Mouse (Mus musculus) testis, adult 2 months (tissue): Measurements from ENCODE around the gene Pcnx. TPM values are rescaled to one million over a fixed set of nuclear protein-coding genes. Genes with fewer than 3 reads are reported as not detected.
A peak's percentile ranks its signal among the peaks of the same experiment; 100 is the strongest.

Experiments
- H3K27ac ChIP-seq: fragments of 200-500 bp; 2 replicates; pipeline ENCODE4 v1.5.1; 2012; ENCODE audit warnings: low read depth, low read length; ENCODE audit not compliant: control insufficient read depth, insufficient read depth
- H3K27me3 ChIP-seq: fragments of 200-500 bp; 2 replicates; pipeline ENCODE4 v1.6.1; 2012; ENCODE audit warnings: mild to moderate bottlenecking, low read length, moderate library complexity; ENCODE audit not compliant: control insufficient read depth, insufficient read depth
- H3K36me3 ChIP-seq: fragments of 200-500 bp; 2 replicates; pipeline ENCODE4 v1.6.1; 2012; ENCODE audit warnings: mild to moderate bottlenecking, low read length; ENCODE audit not compliant: control insufficient read depth, insufficient read depth
- H3K4me1 ChIP-seq: fragments of 200-500 bp; 2 replicates; pipeline ENCODE4 v1.6.1; 2012; ENCODE audit warnings: low read length; ENCODE audit not compliant: control insufficient read depth, insufficient read depth
- H3K4me3 ChIP-seq: fragments of 200-500 bp; 2 replicates; pipeline ENCODE4 v1.5.1; 2012; ENCODE audit warnings: low read depth, mild to moderate bottlenecking, low read length, moderate library complexity, mixed read lengths; ENCODE audit not compliant: control insufficient read depth
- CTCF ChIP-seq: fragments of 200-500 bp; IDR thresholded peaks from 2 replicates; pipeline ENCODE4 v1.5.1; 2012; ENCODE audit warnings: low read depth, mild to moderate bottlenecking, inconsistent platforms, low read length, moderate library complexity; ENCODE audit not compliant: control insufficient read depth, insufficient read depth, insufficient replicate concordance
- POLR2A ChIP-seq: fragments of 200-500 bp; IDR thresholded peaks from 2 replicates; pipeline ENCODE4 v1.6.1; 2012; ENCODE audit warnings: low read depth, mild to moderate bottlenecking, inconsistent platforms, low read length, moderate library complexity; ENCODE audit not compliant: control insufficient read depth
- polyA plus RNA-seq: library from polyadenylated mRNA; depleted of rRNA; stranded (reverse); fragments of >200 nt; gene quantifications from 2 replicates; pipeline ENCODE4 v1.2.3, GENCODE M21; 2012

Gene Pcnx
- polyA plus RNA-seq, 1 experiment = 54.2 TPM

GRCm38 (mm10) chr12:81965416-81965815 is 105.6 kb downstream of the Pcnx start:
- Histone ChIP-seq H3K27ac (no peak overlapping the region), H3K4me3 (no peak overlapping the region), H3K36me3 (peaks cover 7% of the 10 kb centered on the region), H3K4me1 (no peaks in the 10 kb centered on the region), H3K27me3 (no peaks in the 10 kb centered on the region)
- no peak for TF ChIP-seq POLR2A
- no peak for TF ChIP-seq CTCF

DNA sequence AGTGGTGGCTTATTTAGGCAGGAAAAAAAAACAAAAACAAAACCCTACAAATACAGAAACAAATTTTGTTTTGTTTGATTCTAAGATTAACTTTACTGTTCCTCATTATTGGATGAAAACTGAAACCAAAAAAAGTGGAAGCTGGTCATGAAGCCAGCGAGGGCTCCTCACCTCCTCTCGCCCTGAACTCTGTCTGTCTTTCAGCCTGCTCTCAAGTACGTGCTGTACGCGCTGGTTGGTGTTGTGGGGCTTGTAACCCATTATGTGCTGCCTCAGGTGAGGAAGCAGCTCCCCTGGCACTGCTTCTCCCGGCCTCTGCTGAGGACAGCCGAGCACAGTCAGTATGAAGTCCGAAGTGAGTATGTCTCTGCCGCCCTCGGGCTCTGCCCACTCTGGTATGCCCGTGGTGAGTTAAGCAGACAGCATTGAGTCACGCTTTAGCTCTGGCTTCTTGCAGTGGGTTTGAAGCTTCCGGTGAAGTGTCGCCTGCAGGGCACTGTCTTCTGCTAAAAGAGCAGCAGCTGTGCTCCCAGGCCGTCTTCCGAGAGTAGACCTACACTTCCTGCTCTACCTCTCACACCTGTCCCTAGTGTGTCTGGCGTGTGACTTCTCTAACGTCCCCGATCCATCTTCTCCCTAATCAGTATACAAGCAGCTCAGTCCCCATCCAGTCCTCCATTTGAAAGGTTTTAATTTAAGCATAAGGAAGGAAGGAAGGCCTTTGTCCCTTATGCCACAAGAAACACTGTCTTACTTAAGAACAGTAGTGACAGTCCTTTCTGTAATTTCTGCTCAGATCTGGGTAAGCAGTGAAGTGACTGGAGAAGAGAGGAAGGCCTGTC is 111.4 kb downstream of the Pcnx start:
- peaks cover 12% of the 10 kb centered on the region for H3K36me3 ChIP-seq
- TF ChIP-seq CTCF (no peak), POLR2A (no peak)

DNA sequence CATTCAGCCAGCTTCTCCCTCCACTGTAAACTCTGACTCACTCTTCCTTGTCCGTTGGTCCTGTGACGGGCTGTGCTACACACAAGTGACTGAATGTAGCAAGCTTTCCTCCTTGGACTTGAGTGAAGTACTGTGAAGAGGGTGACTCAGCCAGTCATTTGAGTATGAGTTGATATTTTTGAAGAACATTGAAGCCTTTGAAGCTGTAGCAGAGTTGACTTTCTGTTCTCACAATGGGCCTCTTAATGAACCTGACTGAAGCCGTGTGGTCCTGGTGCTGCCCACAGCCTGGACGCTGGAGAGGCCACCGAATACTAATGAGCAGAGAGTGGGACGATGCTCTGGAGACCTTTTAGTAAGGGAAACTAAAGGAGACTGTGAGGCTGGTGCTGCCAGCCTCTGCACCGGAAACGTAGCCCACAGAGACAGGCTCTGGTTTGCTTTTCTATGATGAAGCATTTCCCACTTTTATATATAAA is 112.1 kb downstream of the Pcnx start:
- Histone ChIP-seq H3K36me3 (peaks cover 11% of the 10 kb centered on the region), H3K27me3 (no peaks in the 10 kb centered on the region), H3K27ac (no peak overlapping the region), H3K4me3 (no peak overlapping the region), H3K4me1 (no peaks in the 10 kb centered on the region)
- TF ChIP-seq POLR2A (no peak), CTCF (no peak)

More for the DNA sequence above, 111.4 kb downstream of the Pcnx start:
- Histone ChIP-seq H3K4me3 (no peak overlapping the region), H3K27me3 (no peaks in the 10 kb centered on the region), H3K27ac (0 out of 2 replicates have a peak overlapping the region, but pooled peaks have one; percentile 6), H3K4me1 (no peaks in the 10 kb centered on the region)

DNA sequence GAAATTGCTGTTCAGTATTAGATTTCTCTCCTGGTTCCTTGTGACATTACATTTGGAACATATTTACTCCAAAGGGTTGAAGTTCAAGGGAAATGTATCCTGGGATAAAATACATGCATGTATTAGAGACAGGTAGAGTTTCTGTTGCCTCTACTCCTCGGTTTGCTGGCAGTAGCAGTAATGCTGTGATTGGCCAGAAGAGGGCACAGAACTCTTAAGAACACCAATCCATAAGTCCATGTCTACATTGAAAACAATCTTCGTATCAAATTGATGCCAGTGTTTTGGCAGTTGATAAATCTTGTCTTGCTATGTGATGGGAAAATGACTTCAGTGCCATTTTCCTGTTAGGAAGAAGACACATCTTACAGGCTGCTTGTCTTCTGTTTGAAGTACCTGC is 115.0 kb downstream of the Pcnx start:
- H3K36me3 ChIP-seq = peaks cover 9% of the 10 kb centered on the region
- no peak overlapping the region for H3K4me3 ChIP-seq

GRCm38 (mm10) chr12:81977346-81977745 is 117.5 kb downstream of the Pcnx start:
- H3K4me1 ChIP-seq = no peaks in the 10 kb centered on the region
- peaks cover 8% of the 10 kb centered on the region for H3K36me3 ChIP-seq
- no peaks in the 10 kb centered on the region for H3K27me3 ChIP-seq
- no peak overlapping the region for H3K27ac ChIP-seq
- H3K4me3 ChIP-seq = no peak overlapping the region
- TF ChIP-seq CTCF (no peak), POLR2A (no peak)

More for the DNA sequence above, 115.0 kb downstream of the Pcnx start:
- TF ChIP-seq POLR2A = no peak
- TF ChIP-seq CTCF = no peak
- H3K27ac ChIP-seq = no peak overlapping the region
- H3K27me3 ChIP-seq = no peaks in the 10 kb centered on the region
- H3K4me1 ChIP-seq = no peaks in the 10 kb centered on the region

- no peak for TF ChIP-seq POLR2A
- TF ChIP-seq CTCF = no peak
- no peak overlapping the region for H3K4me3 ChIP-seq
- H3K27me3 ChIP-seq = no peaks in the 10 kb centered on the region
- H3K4me1 ChIP-seq = no peaks in the 10 kb centered on the region
- peaks cover 8% of the 10 kb centered on the region for H3K36me3 ChIP-seq
- no peak overlapping the region for H3K27ac ChIP-seq
These were observed 119.5 kb downstream of the Pcnx start for GRCm38 (mm10) chr12:81979312-81979711.

DNA sequence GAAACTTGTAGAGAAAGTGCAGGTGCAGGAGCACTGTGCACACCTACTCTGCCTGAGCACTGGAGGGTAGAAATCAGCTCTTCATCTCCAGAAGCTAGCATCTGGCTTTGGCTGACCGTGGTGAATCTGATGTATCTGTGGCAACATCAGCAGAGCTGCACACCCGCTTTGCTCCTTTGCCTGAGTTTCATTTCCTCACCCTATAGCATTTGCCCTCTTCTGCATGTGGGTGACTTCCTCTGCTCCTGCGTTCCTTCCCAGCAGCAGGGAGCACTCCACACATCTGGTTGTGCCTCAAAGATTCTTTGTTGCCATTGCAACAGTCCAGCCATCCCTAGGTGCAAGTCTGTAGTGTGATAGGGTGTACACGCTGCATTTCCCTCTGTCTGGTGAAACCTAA is 132.3 kb downstream of the Pcnx start:
- Histone ChIP-seq H3K36me3 (peaks cover 9% of the 10 kb centered on the region), H3K4me1 (no peaks in the 10 kb centered on the region), H3K27me3 (no peaks in the 10 kb centered on the region), H3K27ac (no peak overlapping the region), H3K4me3 (no peak overlapping the region)
- TF ChIP-seq POLR2A (no peak), CTCF (no peak)
